Mouse (Mus musculus): ENCODE measurements at regions not wholly inside any gene's neighbourhood (a gene's known extent, or its start where the extent isn't known, plus 50 kb on each side); places are given as distances from the start of the nearest gene placed in this dataset.
"Not testable (repeated sequence)": the region's sequence is repeated elsewhere in the genome, so short reads cannot be mapped to it uniquely, and the experiment has no call there.

- not testable (repeated sequence) for DNase-seq (ENCODE audit: low read depth)
These were observed 626.2 kb upstream of the Olfr1507 start for GRCm38 (mm10) chr14:53121704-53122103.

DNA sequence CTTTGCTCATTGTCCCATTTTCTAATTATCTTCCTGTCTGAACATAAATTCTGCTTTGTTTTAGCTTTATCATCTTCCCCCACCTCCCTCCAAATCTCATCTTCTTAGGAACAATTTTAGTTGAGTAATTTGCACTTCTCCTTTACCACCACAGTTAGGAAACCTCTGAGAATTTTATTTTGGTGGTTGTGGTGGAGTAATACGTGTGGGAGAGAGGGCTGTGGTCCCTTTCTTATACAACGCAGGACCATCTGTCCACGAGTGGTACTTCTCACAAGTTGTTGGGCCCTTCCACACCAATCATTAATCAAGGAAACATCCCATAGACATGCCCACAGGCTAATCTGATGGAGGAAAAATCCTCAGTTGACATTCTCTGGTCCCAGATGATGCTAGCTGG lies 614.2 kb upstream of the Olfr1507 start:
- DNase-seq (ENCODE audit: low read depth) = not testable (repeated sequence)

DNA sequence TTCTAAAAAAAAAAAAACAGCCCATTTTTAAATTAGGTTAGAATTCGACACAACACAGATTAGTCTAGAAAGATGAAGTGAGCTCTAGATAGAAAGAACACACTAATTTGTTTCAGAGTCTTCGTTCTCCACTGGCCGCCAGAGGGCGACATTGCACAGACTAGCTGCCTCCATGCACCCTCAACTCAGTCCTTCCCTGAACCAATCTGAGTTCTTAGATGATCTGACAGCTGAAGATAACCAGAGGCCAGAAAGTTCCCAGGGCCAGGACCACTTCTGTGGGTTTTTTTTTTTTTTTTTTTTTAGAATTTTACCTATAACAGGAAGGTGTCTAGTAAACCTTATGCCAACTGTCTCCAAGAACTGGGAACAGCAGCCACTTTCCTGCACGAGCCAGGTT lies 605.8 kb upstream of the Olfr1507 start:
- not testable (repeated sequence) for DNase-seq (ENCODE audit: low read depth)

DNA sequence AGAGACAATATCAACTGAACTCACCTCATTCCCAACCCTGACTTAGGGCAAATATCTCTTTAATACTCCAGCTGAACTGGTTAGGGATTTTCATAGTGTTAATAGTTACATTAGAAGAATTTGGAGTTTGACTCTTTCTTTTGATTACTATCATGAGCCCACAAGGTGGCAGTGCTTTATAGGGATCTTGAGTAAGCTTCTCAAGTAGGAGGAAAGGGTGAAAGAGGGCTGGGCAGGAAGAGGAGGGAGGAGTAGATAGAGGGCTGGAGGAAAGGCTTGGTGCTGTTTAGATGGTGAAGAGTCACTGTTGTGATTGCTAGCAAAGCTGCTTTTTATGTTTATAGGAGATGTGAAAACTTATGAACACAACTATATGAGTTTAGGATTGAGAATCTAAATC lies 595.4 kb upstream of the Olfr1507 start:
- DNase-seq (ENCODE audit: low read depth) = not testable (repeated sequence)

DNA sequence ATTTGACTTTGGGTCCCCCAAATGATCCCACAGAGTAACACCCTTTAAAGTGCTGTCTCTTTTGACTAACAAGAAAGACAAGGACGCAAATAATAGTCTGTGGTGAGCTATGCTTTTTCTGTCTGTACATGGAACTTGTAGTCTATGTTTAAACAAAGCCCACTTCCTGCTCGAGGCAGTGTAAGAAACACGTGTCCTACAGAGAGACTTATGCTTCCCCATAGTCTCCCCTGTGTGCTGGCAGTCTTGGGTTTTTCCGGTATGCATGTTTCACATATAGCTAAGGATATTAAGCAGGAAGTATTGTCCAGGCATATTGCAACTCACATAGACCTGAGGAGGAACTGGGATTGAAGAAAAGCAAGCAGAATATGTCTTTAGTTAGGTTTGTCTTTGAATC lies 586.3 kb upstream of the Olfr1507 start:
- DNase-seq (ENCODE audit: low read depth) = not testable (repeated sequence)

DNA sequence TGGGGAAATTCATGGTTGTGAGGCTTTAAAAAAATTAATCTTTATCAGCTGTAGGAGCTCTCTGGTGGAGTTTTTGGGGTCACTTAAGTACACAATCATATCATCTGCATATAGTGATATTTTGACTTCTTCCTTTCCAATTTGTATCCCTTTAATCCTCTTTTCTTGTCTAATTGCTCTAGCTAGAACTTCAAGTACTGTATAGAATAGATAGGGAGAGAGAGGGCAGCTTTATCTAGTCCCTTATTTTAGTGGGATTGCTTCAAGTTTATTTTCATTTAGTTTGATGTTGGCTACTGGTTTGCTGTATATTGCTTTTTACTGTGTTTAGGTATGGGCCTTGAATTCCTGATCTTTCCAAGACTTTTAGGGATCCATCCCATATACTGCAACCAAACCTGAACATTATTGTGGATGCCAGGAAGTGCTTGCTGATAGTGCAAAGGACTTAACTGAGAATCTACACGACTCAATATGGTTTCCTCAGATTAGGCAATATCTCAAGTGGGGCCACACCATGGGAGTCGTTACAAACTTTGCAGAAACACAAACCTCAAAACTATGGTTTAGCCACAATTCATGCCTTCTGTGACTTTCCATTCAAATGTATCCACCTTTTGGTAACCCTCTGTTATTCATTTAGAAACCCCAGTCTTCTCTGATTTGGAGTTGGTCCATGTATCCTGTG lies 585.6 kb upstream of the Olfr1507 start:
- not testable (repeated sequence) for DNase-seq (ENCODE audit: low read depth)

DNA sequence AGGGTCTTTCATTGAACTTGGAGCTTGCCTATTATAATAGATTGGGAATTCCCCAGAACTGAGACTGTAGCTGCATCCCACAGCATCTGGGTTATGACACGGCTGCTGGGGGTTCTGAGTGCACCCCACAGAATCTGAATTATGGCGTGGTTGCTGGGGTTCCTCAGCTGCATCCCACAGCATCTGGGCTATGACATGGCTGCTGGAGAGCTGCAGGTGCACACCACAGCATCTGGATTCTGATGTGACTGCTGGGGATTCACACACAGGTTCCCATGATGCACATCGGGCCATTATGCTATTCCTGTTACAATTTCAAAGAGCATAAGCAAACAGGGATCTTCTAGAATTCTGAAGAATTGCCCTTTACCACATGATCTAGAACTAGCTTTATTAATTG lies 585.0 kb upstream of the Olfr1507 start:
- not testable (repeated sequence) for DNase-seq (ENCODE audit: low read depth)

DNA sequence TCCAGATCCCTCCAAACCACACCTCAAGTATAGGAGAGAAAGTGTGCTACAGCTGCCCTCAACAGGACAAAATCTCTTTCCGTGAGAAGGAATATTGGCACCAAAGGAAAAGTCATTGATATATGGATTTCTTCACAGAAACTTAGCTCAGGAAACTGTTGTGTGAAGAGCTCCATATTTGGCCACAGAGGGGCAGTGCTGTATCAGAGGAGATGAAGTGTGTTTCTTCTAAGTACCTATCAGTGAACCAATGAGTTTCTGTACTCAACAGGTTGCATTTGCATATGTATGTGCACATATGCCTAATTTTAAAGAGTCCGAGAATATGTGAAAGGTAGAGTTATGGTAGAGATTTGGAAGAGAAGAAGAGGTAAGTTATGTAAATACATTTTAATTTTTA lies 580.4 kb upstream of the Olfr1507 start:
- not testable (repeated sequence) for DNase-seq (ENCODE audit: low read depth)

GRCm38 (mm10) chr14:53073126-53073525 lies 577.6 kb upstream of the Olfr1507 start:
- not testable (repeated sequence) for DNase-seq (ENCODE audit: low read depth)

DNA sequence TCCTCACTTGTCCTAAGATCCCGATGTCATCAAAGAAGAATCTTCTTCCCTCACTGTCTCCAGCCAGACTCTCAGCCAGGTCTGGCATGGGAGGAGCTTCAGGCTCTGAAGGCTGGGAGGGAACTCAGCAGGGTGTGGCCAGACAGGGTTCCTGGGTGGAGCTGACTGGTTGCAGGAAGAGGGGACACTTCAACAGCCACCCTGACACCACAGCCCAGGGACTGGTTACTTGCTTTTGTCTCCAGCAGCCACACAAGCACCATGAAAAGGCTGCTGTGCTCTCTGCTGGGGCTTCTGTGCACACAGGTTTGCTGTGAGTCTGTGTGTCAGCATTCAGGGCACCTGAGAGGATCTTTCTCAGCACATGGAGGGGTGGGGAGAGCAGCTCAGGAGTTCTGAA lies 577.0 kb upstream of the Olfr1507 start:
- not testable (repeated sequence) for DNase-seq (ENCODE audit: low read depth)

DNA sequence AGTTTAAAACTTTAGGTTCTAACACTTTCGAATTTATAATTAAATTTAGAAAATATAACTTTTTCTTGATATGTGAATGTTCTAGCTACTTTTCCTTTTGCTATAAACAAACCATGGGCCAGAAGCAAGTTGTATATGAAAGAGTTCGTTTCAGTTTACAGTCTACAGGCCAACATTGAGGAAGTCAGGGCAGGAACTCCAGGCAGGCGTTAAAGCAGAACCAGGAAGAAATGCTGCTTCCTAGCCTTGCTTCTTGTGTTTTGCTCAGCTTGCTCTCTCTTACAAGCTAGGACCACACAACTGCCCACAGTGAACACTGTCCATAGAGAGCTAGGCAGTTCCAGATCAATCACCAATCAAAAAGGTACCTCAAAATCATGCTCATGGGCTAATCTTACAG lies 558.9 kb upstream of the Olfr1507 start:
- DNase-seq (ENCODE audit: low read depth) = not testable (repeated sequence)

- not testable (repeated sequence) for DNase-seq (ENCODE audit: low read depth)
These were observed 558.0 kb upstream of the Olfr1507 start for GRCm38 (mm10) chr14:53053465-53054123.

GRCm38 (mm10) chr14:53047683-53048082 lies 552.1 kb upstream of the Olfr1507 start:
- not testable (repeated sequence) for DNase-seq (ENCODE audit: low read depth)

DNA sequence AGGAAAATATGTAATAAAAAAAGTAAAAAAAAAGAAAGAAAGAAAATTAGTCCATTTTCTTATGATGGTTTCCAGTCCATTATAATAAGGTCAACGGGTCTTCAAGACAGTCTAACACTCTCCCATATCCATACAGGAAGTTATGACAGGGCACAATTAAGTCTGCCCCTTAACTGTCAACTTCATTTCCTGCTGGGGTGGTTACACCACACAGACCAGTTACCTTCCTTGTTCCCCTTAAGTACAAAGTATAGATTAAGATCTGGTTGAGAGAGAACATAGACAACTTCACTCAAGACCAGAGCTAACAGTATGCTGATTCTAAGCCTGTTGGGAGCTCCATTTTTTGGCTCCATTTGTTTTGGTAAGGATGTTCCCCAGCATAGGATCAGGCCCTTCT lies 551.4 kb upstream of the Olfr1507 start:
- DNase-seq (ENCODE audit: low read depth) = not testable (repeated sequence)

DNA sequence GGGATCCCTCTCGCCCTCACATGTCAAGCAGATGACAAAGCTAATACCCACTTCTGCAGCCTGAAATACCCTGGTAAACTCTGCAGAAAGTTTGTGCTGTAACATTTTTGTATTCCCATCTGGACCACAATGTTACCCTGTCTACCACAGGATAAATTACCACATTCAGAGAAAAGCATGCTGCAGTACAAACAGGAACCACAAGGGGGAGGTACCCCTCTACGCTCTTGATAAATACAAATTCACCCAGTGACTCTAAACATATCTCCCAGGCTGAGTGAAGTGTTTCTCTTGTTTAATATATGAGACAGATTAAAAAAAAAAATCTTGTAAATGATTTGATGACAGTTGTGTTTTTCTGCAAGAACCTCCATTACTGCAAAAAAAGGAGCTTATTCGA lies 549.8 kb upstream of the Olfr1507 start:
- not testable (repeated sequence) for DNase-seq (ENCODE audit: low read depth)

- DNase-seq (ENCODE audit: low read depth) = not testable (repeated sequence)
These were observed 548.6 kb upstream of the Olfr1507 start for GRCm38 (mm10) chr14:53044101-53044500.

GRCm38 (mm10) chr14:53042016-53042415 lies 546.5 kb upstream of the Olfr1507 start:
- not testable (repeated sequence) for DNase-seq (ENCODE audit: low read depth)

- DNase-seq (ENCODE audit: low read depth) = not testable (repeated sequence)
These were observed 543.9 kb upstream of the Olfr1507 start for GRCm38 (mm10) chr14:53039475-53039874.

DNA sequence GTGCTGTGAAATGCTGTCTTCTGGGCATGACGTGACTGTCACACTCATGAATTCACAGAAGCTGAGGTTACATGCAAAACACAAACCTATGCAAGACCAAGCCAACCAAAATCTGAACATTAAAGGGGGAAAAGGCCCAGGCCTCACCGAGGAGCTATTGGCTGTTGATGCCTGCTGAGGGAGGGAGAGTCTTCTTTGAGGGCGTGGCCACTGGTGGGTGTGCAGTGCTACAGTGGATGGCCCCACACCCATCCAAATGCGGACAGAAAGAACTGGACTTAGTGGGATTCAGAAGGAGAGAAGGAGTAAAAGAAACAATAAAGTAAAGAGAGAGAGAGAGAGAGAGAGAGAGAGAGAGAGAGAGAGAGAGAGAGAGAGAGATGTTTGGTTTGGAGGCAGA lies 539.4 kb upstream of the Olfr1507 start:
- not testable (repeated sequence) for DNase-seq (ENCODE audit: low read depth)

DNA sequence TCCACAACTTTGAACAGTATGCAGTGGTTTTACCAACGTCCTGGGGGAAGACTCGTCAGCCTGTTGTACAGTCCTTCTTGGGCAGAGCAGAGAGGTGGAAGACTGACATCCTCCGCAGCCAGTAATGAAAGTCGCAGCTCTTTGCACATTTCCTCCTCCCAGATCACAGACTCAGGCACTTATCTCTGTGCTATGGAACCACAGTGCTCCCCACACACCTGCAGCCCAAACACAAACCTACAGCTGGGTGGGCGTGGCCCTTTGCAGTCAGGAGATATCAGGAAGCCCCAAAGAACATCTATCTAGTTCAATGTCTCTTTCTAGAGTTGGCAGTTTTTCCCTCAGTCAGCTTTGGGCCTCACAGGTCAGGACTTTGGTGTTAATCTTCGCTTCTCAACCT lies 537.7 kb upstream of the Olfr1507 start:
- not testable (repeated sequence) for DNase-seq (ENCODE audit: low read depth)

- not testable (repeated sequence) for DNase-seq (ENCODE audit: low read depth)
These were observed 536.9 kb upstream of the Olfr1507 start for GRCm38 (mm10) chr14:53032498-53032897.

DNA sequence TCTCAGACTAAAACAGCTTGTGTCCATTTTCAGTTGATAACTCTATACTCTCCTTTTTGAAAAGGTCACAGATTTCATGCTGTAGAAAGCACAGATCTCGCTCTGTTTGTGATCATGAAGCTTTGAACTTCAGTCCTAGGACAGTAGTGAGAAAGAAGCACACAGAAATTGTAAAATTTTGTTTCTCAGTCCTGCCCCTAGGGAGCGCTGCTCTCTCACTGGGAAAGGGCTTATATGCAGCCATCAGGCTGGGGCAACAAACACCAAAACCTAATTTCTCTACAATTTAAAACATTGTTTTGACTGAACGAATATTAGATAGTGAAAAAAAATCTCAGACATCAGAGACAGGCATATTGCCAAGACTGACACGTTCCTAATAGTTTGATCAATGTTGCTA lies 534.7 kb upstream of the Olfr1507 start:
- not testable (repeated sequence) for DNase-seq (ENCODE audit: low read depth)

- DNase-seq (ENCODE audit: low read depth) = not testable (repeated sequence)
These were observed 531.4 kb upstream of the Olfr1507 start for GRCm38 (mm10) chr14:53026958-53027357.

All from c-Kit-positive CD71-positive TER-119-negative erythroid progenitor cells, embryonic 14.5 days (primary cell).